Mouse (Mus musculus) small intestine, adult 2 months (tissue): ENCODE measurements around the gene Tsacc.

ENCODE experiments used
- CTCF ChIP-seq: fragments of 200-500 bp; IDR thresholded peaks from 2 replicates; pipeline ENCODE4 v1.5.1; 2012; ENCODE audit warnings: low read depth, mild to moderate bottlenecking, control low read depth, inconsistent platforms, low read length, moderate library complexity, mixed read lengths; ENCODE audit not compliant: insufficient replicate concordance, insufficient read length; ENCODE audit errors: extremely low read depth
- POLR2A ChIP-seq: fragments of 200-500 bp; IDR thresholded peaks from 2 replicates; pipeline ENCODE4 v1.6.1; 2012; ENCODE audit warnings: low read depth, mild to moderate bottlenecking, control low read depth, inconsistent platforms, low read length, moderate library complexity

GRCm38 (mm10) chr3:88338316-88338715, 41.5 kb upstream of the Tsacc start:
- TF ChIP-seq POLR2A (no peak), CTCF (no peak)
